Mouse (Mus musculus): ENCODE measurements around the gene Cd160. TPM values are rescaled to one million over a fixed set of nuclear protein-coding genes. Genes with fewer than 3 reads are reported as not detected.

Gene Cd160
- polyA plus RNA-seq, 1 experiment from 2014 or later, result 0.39 TPM

GRCm38 (mm10) chr3:96764528-96764927 lies 64.6 kb downstream of the Cd160 start:
- ATAC-seq, result no peak
- H3K9me3 ChIP-seq (ENCODE audit: low read length), result no peaks in the 10 kb centered on the region
- DNase-seq (ENCODE audit: low spot score), result peak; percentile 25
- H3K27me3 ChIP-seq (replicated peaks; ENCODE audit: insufficient read depth, low read length), result no peaks in the 10 kb centered on the region
- H3K4me2 ChIP-seq (replicated peaks; ENCODE audit: low read depth, low read length), result no peak overlapping the region
- no peak overlapping the region for H3K27ac ChIP-seq (ENCODE audit: low read length)
- no peaks in the 10 kb centered on the region for H3K4me1 ChIP-seq (ENCODE audit: insufficient read depth, low read depth, low read length)
- H3K4me3 ChIP-seq (ENCODE audit: low read depth, low read length), result no peak overlapping the region
- TF ChIP-seq CTCF (IDR thresholded peaks at IDR 0.05), result no peak
- no peak for TF ChIP-seq EP300 (IDR thresholded peaks at IDR 0.05)
- 55% methylated on average over 1 of the region's 1 CpGs for WGBS
- 0 out of 2 replicates have a peak, but pooled peaks cover 5% of the 10 kb centered on the region for H3K36me3 ChIP-seq (ENCODE audit: insufficient read depth, low read length)
- no peak overlapping the region for H3K9ac ChIP-seq (replicated peaks; ENCODE audit: low read depth)

- Histone ChIP-seq H3K36me3 (ENCODE audit: insufficient read depth, low read length) (no peaks in the 10 kb centered on the region), H3K4me2 (replicated peaks; ENCODE audit: low read depth, low read length) (no peak overlapping the region), H3K4me3 (ENCODE audit: low read depth, low read length) (no peak overlapping the region), H3K27ac (ENCODE audit: low read length) (no peak overlapping the region), H3K9me3 (ENCODE audit: low read length) (no peaks in the 10 kb centered on the region), H3K4me1 (ENCODE audit: insufficient read depth, low read depth, low read length) (no peaks in the 10 kb centered on the region), H3K9ac (replicated peaks; ENCODE audit: low read depth) (no peak overlapping the region), H3K27me3 (replicated peaks; ENCODE audit: insufficient read depth, low read length) (no peaks in the 10 kb centered on the region)
- no peak for TF ChIP-seq CTCF (IDR thresholded peaks at IDR 0.05)
- no peak for TF ChIP-seq EP300 (IDR thresholded peaks at IDR 0.05)
- WGBS, result 86% methylated on average over 4 of the region's 4 CpGs
- ATAC-seq, result no peak
- DNase-seq (ENCODE audit: low spot score), result no peak
Measured at GRCm38 (mm10) chr3:96759695-96760094, 69.5 kb downstream of the Cd160 start.

- no peak overlapping the region for H3K4me2 ChIP-seq (replicated peaks; ENCODE audit: low read depth, low read length)
- DNase-seq (ENCODE audit: low spot score), result no peak
- no peak overlapping the region for H3K27ac ChIP-seq (ENCODE audit: low read length)
Measured at GRCm38 (mm10) chr3:96757691-96758090, 71.5 kb downstream of the Cd160 start.

GRCm38 (mm10) chr3:96755935-96756334 lies 73.2 kb downstream of the Cd160 start:
- Histone ChIP-seq H3K4me1 (ENCODE audit: insufficient read depth, low read depth, low read length) (no peaks in the 10 kb centered on the region), H3K27ac (ENCODE audit: low read length) (no peak overlapping the region), H3K27me3 (replicated peaks; ENCODE audit: insufficient read depth, low read length) (no peaks in the 10 kb centered on the region), H3K4me2 (replicated peaks; ENCODE audit: low read depth, low read length) (no peak overlapping the region), H3K9me3 (ENCODE audit: low read length) (no peaks in the 10 kb centered on the region), H3K4me3 (ENCODE audit: low read depth, low read length) (no peak overlapping the region), H3K36me3 (ENCODE audit: insufficient read depth, low read length) (no peaks in the 10 kb centered on the region), H3K9ac (replicated peaks; ENCODE audit: low read depth) (no peak overlapping the region)
- 85% methylated on average over 1 of the region's 1 CpGs for WGBS
- DNase-seq (ENCODE audit: low spot score), result no peak
- no peak for TF ChIP-seq CTCF (IDR thresholded peaks at IDR 0.05)
- TF ChIP-seq EP300 (IDR thresholded peaks at IDR 0.05), result no peak
- no peak for ATAC-seq

More at GRCm38 (mm10) chr3:96757691-96758090, 71.5 kb downstream of the Cd160 start:
- H3K4me1 ChIP-seq (ENCODE audit: insufficient read depth, low read depth, low read length), result no peaks in the 10 kb centered on the region
- no peaks in the 10 kb centered on the region for H3K9me3 ChIP-seq (ENCODE audit: low read length)
- H3K27me3 ChIP-seq (replicated peaks; ENCODE audit: insufficient read depth, low read length), result no peaks in the 10 kb centered on the region
- WGBS, result 64% methylated on average over 7 of the region's 7 CpGs
- no peak overlapping the region for H3K4me3 ChIP-seq (ENCODE audit: low read depth, low read length)
- ATAC-seq, result no peak
- no peak overlapping the region for H3K9ac ChIP-seq (replicated peaks; ENCODE audit: low read depth)
- TF ChIP-seq CTCF (IDR thresholded peaks at IDR 0.05), result no peak
- no peaks in the 10 kb centered on the region for H3K36me3 ChIP-seq (ENCODE audit: insufficient read depth, low read length)

Other genes with a start within 250 kb of the Cd160 start
- 36.7 and 43.2 TPM in 2 replicates for gene Polr3gl, start 235.2 kb downstream of the Cd160 start, polyA plus RNA-seq (2015; fragmentation: Nextera tagmentation; extraction: Ambion mirVana)
- gene Ankrd34a, start 232.7 kb downstream of the Cd160 start, polyA plus RNA-seq (2015; fragmentation: Nextera tagmentation; extraction: Ambion mirVana), result 0.18 and 0.37 TPM in 2 replicates
- 5.4 TPM in 2 replicates for gene Lix1l, start 228.2 kb downstream of the Cd160 start, polyA plus RNA-seq (2015; fragmentation: Nextera tagmentation; extraction: Ambion mirVana)
- 90.3 and 91.4 TPM in 2 replicates for gene Rbm8a, start 199.4 kb downstream of the Cd160 start, polyA plus RNA-seq (2015; fragmentation: Nextera tagmentation; extraction: Ambion mirVana)
- 49.8 and 56.6 TPM in 2 replicates for gene Pex11b, start 194.0 kb downstream of the Cd160 start, polyA plus RNA-seq (2015; fragmentation: Nextera tagmentation; extraction: Ambion mirVana)
- gene Gm42957, start 193.9 kb downstream of the Cd160 start, polyA plus RNA-seq (2015; fragmentation: Nextera tagmentation; extraction: Ambion mirVana), result not detected in 2 replicates
- 0.31 TPM in 2 replicates for gene Itga10, start 183.8 kb downstream of the Cd160 start, polyA plus RNA-seq (2015; fragmentation: Nextera tagmentation; extraction: Ambion mirVana)
- gene Ankrd35, start 159.2 kb downstream of the Cd160 start, polyA plus RNA-seq (2015; fragmentation: Nextera tagmentation; extraction: Ambion mirVana), result 0.42 and 0.44 TPM in 2 replicates
- 26.9 and 31.1 TPM in 2 replicates for gene Pias3, start 133.0 kb downstream of the Cd160 start, polyA plus RNA-seq (2015; fragmentation: Nextera tagmentation; extraction: Ambion mirVana)
- 5.3 and 5.8 TPM in 2 replicates for gene Nudt17, start 120.8 kb downstream of the Cd160 start, polyA plus RNA-seq (2015; fragmentation: Nextera tagmentation; extraction: Ambion mirVana)
- gene Polr3c, start 101.7 kb downstream of the Cd160 start, polyA plus RNA-seq (2015; fragmentation: Nextera tagmentation; extraction: Ambion mirVana), result 17.9 and 19.2 TPM in 2 replicates
- gene Rnf115, start 101.7 kb downstream of the Cd160 start, polyA plus RNA-seq (2015; fragmentation: Nextera tagmentation; extraction: Ambion mirVana), result 42.8 and 43.3 TPM in 2 replicates
- 0.06 and 0.17 TPM in 2 replicates for gene Pdzk1, start 67 bp downstream of the Cd160 start, polyA plus RNA-seq (2015; fragmentation: Nextera tagmentation; extraction: Ambion mirVana)
- gene Gja5, start 75.3 kb upstream of the Cd160 start, polyA plus RNA-seq (2015; fragmentation: Nextera tagmentation; extraction: Ambion mirVana), result 48.3 and 57.0 TPM in 2 replicates
- 20.9 and 26.4 TPM in 2 replicates for gene Gpr89, start 76.0 kb upstream of the Cd160 start, polyA plus RNA-seq (2015; fragmentation: Nextera tagmentation; extraction: Ambion mirVana)
- gene Gja8, start 96.7 kb upstream of the Cd160 start, polyA plus RNA-seq (2015; fragmentation: Nextera tagmentation; extraction: Ambion mirVana), result not detected in 2 replicates